Mouse (Mus musculus): ENCODE results near the gene Mia2. TPM values are rescaled to one million over a fixed set of nuclear protein-coding genes. Genes with fewer than 3 reads are reported as not detected.
"Not testable (repeated sequence)": the region's sequence is repeated elsewhere in the genome, so short reads cannot be mapped to it uniquely, and the experiment has no call there.

The Mia2 gene
- 10 to 100 TPM; 62.8 to 65.1 TPM for total RNA-seq (2021)

- intact Hi-C loops (cut with DNase I): no loop called here
- DNase-seq: no peak
Observed at GRCm38 (mm10) chr12:59095104-59096025, at the start of gene Mia2. Gene Mia2, plus strand, starts transcription at chr12:59095799.

DNA sequence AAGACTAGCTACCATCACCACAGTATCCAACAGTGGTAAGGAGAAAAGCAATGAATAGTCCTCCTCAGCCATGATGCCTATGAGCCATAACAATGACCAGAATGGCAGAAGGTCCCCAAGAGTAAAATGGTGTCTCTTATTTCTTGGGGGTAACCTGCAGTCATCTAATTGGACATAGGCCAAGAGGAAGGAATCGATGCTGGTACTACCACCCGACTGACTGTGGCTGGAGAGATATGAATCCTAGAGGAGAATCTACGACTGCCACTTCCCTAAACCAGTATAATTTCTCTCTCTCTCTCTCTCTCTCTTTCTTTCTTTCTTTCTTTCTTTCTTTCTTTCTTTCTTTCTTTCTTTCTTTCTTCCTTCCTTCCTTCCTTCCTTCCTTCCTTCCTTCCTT lies 43.1 kb upstream of the Mia2 start:
- intact Hi-C loops (cut with DNase I): no loop called here
- no peak for DNase-seq

DNA sequence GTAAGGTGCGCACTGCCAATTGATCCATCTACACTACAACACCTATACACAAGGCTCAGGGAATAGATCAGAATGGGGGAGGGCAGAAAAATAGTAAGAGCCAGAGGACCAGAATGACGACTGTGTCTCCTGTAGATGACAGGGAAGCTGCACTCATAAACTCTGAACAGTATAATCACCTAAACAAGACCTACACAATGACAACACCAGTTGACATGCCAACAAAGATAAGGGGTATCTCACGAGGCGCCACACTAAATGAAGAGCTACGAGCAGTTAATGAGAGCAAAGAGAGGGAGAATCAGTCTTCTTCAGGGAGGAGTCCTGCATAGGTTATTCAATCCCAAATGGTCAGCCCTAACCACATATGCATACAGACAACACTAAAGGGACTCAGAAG lies 42.4 kb upstream of the Mia2 start:
- no peak for DNase-seq
- intact Hi-C loops (cut with DNase I): no loop called here

DNA sequence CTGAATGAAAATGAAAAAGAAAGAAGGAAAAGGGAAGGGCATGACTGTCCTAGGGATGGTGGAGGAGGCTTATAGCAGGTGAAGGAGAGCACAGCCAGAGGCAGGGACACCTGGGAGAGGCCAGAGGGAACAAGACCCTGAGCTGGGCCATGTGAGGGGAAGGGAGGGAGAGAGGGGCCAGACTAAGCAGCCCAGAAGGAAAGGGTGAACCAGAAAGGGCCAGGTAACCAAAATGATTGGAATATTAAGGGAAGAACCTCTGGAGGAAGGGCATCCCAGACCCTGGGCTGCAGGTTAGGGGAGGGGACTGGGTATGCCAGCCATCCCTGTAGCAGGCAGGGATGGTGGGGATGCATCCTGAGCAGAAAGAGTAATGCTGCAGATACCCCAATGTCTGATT lies 41.6 kb upstream of the Mia2 start:
- DNase-seq: no peak
- intact Hi-C loops (cut with DNase I): no loop called here

DNA sequence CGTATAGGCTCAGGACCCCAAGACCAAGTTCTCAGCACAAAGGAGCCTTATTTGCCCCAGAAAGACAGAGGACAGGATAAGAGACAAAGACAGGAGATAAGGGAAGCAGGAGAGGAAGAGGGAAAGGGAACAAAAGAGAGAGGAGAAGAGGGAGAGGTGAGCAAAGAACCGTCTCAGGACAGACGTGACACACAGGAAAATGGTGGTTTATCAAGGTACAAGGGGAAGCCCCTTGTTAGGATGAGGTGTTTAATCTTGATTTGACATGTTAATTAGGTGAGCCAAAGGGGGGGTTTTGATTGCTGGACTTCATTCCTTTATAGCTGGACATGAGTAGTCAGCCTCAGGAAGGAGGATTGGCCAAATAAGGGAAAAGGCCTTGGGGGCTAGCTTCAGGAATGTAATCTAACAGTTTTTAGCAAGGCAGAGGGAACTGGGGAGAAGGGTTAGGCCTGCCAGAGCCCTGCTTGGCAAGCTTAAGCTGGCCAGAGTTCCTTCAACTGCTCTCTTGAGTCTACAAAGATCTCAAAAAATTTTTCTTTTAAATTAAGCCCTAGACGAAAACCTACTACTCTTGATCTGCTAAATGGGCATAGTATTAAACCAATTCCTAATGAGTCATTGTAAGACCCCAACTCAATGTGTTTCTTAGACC lies 40.3 kb upstream of the Mia2 start:
- intact Hi-C loops (cut with DNase I): no loop called here
- no peak for DNase-seq

DNA sequence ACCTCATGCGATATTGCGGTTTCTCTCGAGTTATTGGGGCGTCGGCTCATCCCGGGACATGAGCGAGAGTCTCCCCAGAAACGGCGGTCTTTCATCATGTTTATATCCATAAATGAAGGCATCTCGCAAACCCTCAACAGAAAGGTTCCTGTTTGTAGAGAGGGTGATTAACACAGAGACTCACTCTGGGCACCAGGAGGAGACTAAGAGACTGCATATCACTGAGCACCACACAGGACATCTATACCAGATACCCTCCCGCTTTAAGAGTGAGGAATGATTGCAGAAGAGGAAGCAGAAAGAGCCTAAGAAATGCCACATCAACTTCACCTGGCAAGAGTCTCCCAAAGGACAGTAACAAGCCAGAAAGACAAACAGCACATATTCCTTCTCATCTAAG lies 39.4 kb upstream of the Mia2 start:
- intact Hi-C loops (cut with DNase I): no loop called here
- DNase-seq: no peak

DNA sequence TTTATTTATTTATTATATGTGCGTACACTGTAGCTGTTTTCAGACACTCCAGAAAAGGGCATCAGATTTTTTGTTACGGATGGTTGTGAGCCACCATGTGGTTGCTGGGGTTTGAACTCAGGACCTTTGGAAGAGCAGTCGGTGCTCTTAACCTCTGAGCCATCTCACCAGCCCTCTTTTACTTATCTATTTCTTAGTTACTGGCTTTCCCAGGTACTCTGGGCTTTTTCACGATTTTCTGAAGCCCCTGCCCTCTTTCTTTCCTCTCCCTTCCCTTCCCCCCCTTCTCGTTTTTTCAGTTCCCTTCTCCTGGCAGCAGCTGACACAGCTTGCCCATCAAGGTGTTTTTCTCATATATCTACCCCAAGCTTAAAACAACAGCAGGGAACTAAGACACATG lies 37.4 kb upstream of the Mia2 start:
- intact Hi-C loops (cut with DNase I); DNase-seq: not testable (repeated sequence)

DNA sequence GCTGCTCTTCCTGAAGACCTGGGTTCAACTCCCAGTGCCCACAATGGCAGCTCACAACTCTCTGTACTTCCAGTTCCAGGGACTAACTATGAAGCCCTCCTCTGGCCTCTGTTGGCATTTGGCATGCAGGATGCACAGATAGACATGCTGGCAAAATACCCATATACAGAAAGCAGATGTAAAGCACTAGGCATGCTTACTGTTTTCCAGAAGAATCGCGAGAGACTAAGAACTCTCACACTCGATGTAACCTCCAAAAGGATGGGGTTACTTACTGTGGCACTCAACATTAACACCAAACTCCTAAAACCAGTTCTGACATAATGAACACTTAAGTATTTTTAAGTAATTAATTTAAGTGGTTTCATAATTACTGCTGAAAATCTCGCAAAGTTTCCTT lies 35.3 kb upstream of the Mia2 start:
- intact Hi-C loops (cut with DNase I): loop anchor here (2.0 kb wide), 1 partner anchor 68 kb away; no protein-coding TSS in a partner anchor
- DNase-seq: no peak

GRCm38 (mm10) chr12:59060993-59061595 lies 34.5 kb upstream of the Mia2 start, which contains the start of gene Trappc6b:
Gene Trappc6b, minus strand, starts transcription at chr12:59061472.
- intact Hi-C loops (cut with DNase I): loop anchor here (2.0 kb wide), 1 partner anchor 68 kb away; no protein-coding TSS in a partner anchor

GRCm38 (mm10) chr12:59064837-59065236 lies 30.8 kb upstream of the Mia2 start:
- intact Hi-C loops (cut with DNase I): loop anchor here (5.0 kb wide), 1 partner anchor 152 kb away; the partner anchor contains the start of gene Fbxo33

More at GRCm38 (mm10) chr12:59060993-59061595, 34.5 kb upstream of the Mia2 start, which contains the start of gene Trappc6b:
- peak; percentile 85 to 90 for DNase-seq

GRCm38 (mm10) chr12:59065776-59066175 lies 29.8 kb upstream of the Mia2 start:
- intact Hi-C loops (cut with DNase I): loop anchor here (2.0 to 5.0 kb wide), 3 partner anchors 53 to 152 kb away; partner anchors contain the start of genes Fbxo33, Gemin2 and Sec23a
- no peak for DNase-seq

More at GRCm38 (mm10) chr12:59064837-59065236, 30.8 kb upstream of the Mia2 start:
- no peak for DNase-seq

DNA sequence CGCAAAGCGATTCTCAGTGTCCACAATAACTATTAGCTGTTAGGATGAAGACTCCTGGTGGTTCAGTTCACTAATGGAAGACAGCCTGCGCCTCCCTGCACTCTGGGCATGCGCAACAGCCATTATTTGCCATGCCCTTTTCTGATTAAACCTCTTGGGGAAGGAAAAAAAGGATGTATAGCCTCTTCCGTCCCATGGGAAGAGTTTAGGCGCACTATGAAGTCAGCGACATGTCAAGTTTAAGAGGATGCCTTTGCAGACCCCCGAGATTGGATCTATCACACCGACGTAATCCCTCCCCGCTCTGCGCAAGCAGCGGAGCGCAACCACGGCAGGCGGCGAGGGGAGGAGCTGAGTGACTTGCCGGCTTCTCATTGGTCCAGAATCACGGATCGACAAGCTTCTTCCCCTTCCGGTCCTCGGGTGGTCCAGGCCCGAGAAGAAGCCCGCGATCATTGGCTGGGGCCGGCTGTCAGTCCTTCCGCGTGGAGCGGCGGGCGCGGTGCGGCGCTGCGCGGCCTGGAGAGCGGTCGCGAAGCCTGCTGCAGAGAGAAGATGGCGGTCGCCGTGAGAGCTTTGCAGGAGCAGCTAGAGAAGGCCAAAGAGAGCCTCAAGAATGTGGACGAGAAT lies 29.0 kb upstream of the Mia2 start, which contains the start of gene Pnn:
Gene Pnn (plus strand): TSS at position 437 of the 630 bp plus-strand sequence.
- DNase-seq: peak; percentile 97 to 98
- intact Hi-C loops (cut with DNase I): loop anchor here (2.0 to 5.0 kb wide), 3 partner anchors 54 to 151 kb away; partner anchors contain the start of genes Fbxo33, Gemin2 and Sec23a

- intact Hi-C loops (cut with DNase I): loop anchor here (2.0 to 5.0 kb wide), 3 partner anchors 54 to 150 kb away; partner anchors contain the start of genes Fbxo33, Gemin2 and Sec23a
- no peak for DNase-seq
Observed at GRCm38 (mm10) chr12:59067095-59067494, 28.5 kb upstream of the Mia2 start.

DNA sequence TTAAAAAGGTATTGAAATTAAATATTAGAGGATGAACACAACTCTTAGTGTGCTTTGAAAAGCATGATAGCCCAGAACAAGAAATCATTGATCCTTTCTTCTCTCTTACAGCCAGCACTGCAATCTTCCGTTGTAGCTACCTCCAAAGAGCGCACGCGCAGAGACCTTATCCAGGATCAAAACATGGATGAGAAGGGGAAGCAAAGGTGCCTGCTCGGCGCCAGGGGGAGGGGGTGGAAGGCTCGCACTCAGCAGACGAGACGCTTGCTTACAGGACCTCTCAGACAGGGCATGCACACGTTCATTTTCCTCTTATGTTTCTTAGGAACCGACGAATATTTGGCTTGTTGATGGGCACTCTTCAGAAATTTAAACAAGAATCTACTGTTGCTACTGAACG lies 26.8 kb upstream of the Mia2 start:
- DNase-seq: no peak
- intact Hi-C loops (cut with DNase I): loop anchor here (5.0 kb wide), 1 partner anchor 149 kb away; the partner anchor contains the start of gene Fbxo33

DNA sequence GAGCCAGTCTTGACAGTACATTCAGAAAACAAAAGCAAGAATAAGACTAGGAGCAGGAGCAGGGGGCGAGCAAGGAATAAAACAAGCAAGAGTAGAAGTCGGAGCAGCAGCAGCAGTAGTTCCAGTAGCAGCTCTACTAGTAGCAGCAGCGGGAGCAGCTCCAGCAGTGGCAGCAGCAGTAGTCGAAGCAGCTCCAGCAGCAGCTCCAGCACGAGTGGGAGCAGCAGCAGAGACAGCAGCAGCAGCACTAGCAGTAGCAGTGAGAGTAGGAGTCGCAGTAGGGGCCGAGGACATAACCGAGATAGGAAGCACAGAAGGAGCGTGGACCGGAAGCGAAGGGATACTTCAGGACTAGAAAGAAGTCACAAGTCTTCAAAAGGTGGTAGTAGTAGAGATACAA lies 23.3 kb upstream of the Mia2 start:
- DNase-seq: no peak
- intact Hi-C loops (cut with DNase I): no loop called here

- DNase-seq: no peak
- intact Hi-C loops (cut with DNase I): no loop called here
Observed at GRCm38 (mm10) chr12:59074052-59074451, 21.5 kb upstream of the Mia2 start.

- intact Hi-C loops (cut with DNase I): no loop called here
- DNase-seq: no peak
Observed at GRCm38 (mm10) chr12:59076996-59077395, 18.6 kb upstream of the Mia2 start.

- intact Hi-C loops (cut with DNase I): no loop called here
- no peak for DNase-seq
Observed at GRCm38 (mm10) chr12:59077883-59078282, 17.7 kb upstream of the Mia2 start.

DNA sequence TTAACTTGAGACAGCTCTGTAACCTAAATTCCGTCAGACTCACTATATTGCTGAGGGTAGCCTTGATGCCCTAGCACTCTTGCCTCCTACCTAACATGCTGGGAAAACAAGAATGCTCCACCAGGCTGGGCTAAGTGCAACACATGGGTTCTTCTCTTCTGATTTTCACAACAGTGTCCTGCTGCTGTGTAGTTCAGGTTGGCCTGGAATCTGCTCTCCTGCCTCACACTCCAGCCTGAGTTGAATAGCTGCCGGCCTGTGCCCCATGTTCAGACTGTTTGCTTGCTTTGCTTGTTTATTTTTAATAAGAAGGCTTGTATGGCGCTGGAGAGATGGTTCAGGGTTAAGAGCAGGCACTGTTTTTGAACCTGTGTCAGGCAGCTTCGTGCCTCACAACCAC lies 15.1 kb upstream of the Mia2 start:
- no peak for DNase-seq
- intact Hi-C loops (cut with DNase I): no loop called here

DNA sequence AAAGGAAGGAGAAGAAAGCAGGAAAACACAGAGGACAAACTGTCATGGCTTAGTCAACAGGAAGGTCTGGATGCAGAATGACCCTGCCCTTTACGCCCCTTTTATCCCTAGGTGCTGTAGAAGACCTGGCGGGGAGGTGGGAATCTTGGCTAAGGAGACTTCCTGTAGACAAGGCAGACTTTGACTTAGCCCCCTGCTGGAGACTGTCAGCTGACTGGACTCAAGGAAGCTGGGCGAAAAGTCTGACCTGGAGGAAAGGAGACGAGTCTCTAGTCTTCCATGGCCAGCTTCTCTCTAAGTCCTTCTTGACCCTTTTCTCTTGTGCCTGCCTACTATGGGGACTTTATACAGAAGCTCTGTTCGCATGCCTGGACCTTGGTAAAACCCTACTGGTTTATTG lies 11.2 kb upstream of the Mia2 start:
- intact Hi-C loops (cut with DNase I): no loop called here

More for the DNA sequence above, 11.2 kb upstream of the Mia2 start:
- no peak for DNase-seq
